Mouse (Mus musculus): ENCODE data around the gene Pdzd2. TPM values are rescaled to one million over a fixed set of nuclear protein-coding genes. Genes with fewer than 3 reads are reported as not detected.

Pdzd2 gene
- polyA plus RNA-seq, 1 experiment from 2014 or later, result 33.2 TPM

DNA sequence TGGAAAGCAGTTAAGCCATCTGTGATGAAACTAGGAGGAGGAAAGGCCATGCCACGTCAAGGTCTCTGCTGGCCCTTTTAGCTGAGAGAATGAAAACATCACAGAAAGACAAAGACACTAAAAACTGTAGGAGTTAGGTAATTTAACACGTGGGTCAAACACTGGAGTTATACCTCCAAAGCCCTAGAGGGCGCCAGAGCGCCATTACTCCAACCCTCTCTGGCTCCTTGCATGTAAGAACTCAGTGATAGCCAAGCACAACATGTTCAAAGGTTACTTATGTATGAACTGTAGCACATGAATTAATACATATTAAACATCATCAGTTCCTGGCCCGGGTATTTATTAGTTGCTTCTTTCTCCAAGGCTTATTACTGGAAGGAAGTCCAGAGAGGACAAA lies 359.2 kb downstream of the Pdzd2 start:
- no peaks in the 10 kb centered on the region for H3K9me3 ChIP-seq (ENCODE audit: control insufficient read depth, low read length)
- no peaks in the 10 kb centered on the region for H3K36me3 ChIP-seq (ENCODE audit: control insufficient read depth, insufficient read depth, low read length)
- no peaks in the 10 kb centered on the region for H3K27me3 ChIP-seq (ENCODE audit: control insufficient read depth, insufficient read depth, low read depth, low read length)
- H3K4me2 ChIP-seq (ENCODE audit: low read depth, low read length), result no peak overlapping the region
- H3K4me3 ChIP-seq (ENCODE audit: low read length), result no peak overlapping the region
- WGBS, result 59% methylated on average over 5 of the region's 5 CpGs
- H3K4me1 ChIP-seq (replicated peaks; ENCODE audit: control insufficient read depth, insufficient read depth, low read length), result peaks cover 12% of the 10 kb centered on the region
- no peak for ATAC-seq (ENCODE audit: low read depth)
- H3K27ac ChIP-seq (ENCODE audit: low read length), result no peak overlapping the region
- H3K9ac ChIP-seq (ENCODE audit: low read length), result no peak overlapping the region

DNA sequence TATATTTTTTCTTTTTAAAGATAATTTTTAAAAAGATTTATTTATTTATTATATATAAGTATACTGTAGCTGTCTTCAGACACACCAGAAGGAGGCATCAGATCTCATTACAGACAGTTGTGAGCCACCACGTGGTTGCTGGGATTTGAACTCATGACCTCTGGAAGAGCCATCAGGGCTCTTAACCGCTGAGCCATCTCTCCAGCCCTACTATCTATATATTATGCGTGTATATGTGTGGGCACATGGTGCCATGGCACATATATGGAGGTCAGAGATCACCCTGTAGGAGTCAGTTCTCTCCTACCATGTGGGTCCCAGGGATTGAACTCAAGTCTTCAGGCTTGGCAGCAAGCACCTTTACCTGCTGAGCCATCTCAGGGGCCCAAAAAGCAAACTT lies 359.7 kb downstream of the Pdzd2 start:
- Histone ChIP-seq H3K36me3 (ENCODE audit: control insufficient read depth, insufficient read depth, low read length) (no peaks in the 10 kb centered on the region), H3K27ac (ENCODE audit: low read length) (no peak overlapping the region), H3K4me2 (ENCODE audit: low read depth, low read length) (no peak overlapping the region), H3K4me3 (ENCODE audit: low read length) (no peak overlapping the region), H3K4me1 (replicated peaks; ENCODE audit: control insufficient read depth, insufficient read depth, low read length) (peaks cover 14% of the 10 kb centered on the region), H3K9ac (ENCODE audit: low read length) (no peak overlapping the region), H3K9me3 (ENCODE audit: control insufficient read depth, low read length) (no peaks in the 10 kb centered on the region), H3K27me3 (ENCODE audit: control insufficient read depth, insufficient read depth, low read depth, low read length) (no peaks in the 10 kb centered on the region)
- 88% methylated on average over 3 of the region's 3 CpGs for WGBS
- no peak for ATAC-seq (ENCODE audit: low read depth)

DNA sequence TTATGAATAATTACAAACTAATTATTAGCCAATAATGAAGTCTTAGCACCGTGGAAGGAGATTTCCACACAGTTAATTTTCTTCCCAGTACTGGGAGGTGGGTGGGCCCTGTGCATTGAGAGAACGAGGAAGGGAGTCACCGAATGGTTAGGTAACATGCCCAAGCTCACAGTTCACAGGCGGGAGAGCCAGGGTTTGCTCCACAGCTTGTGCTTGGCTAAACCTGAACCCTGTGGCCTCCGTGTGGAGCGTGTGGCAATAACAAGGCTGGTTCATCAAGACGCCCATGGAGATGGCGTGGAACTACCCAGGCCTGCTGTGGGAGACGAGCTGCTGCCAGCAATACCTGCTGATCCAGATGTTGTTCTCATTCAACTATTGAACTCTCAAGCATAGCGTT lies 361.9 kb downstream of the Pdzd2 start:
- Histone ChIP-seq H3K9ac (ENCODE audit: low read length) (no peak overlapping the region), H3K4me3 (ENCODE audit: low read length) (no peak overlapping the region), H3K36me3 (ENCODE audit: control insufficient read depth, insufficient read depth, low read length) (no peaks in the 10 kb centered on the region), H3K27me3 (ENCODE audit: control insufficient read depth, insufficient read depth, low read depth, low read length) (no peaks in the 10 kb centered on the region), H3K4me2 (ENCODE audit: low read depth, low read length) (no peak overlapping the region), H3K27ac (ENCODE audit: low read length) (no peak overlapping the region), H3K4me1 (replicated peaks; ENCODE audit: control insufficient read depth, insufficient read depth, low read length) (peaks cover 14% of the 10 kb centered on the region), H3K9me3 (ENCODE audit: control insufficient read depth, low read length) (no peaks in the 10 kb centered on the region)
- no peak for ATAC-seq (ENCODE audit: low read depth)
- 77% methylated on average over 10 of the region's 10 CpGs for WGBS

- Histone ChIP-seq H3K27ac (ENCODE audit: low read length) (no peak overlapping the region), H3K9ac (ENCODE audit: low read length) (peak overlapping the region; percentile 58; the same call in 1 of the 2 replicates), H3K4me1 (replicated peaks; ENCODE audit: control insufficient read depth, insufficient read depth, low read length) (peaks cover 14% of the 10 kb centered on the region), H3K36me3 (ENCODE audit: control insufficient read depth, insufficient read depth, low read length) (no peaks in the 10 kb centered on the region), H3K27me3 (ENCODE audit: control insufficient read depth, insufficient read depth, low read depth, low read length) (no peaks in the 10 kb centered on the region), H3K9me3 (ENCODE audit: control insufficient read depth, low read length) (no peaks in the 10 kb centered on the region), H3K4me3 (ENCODE audit: low read length) (no peak overlapping the region), H3K4me2 (ENCODE audit: low read depth, low read length) (peak overlapping the region; percentile 56; the same call in 1 of the 2 replicates)
- WGBS, result 44% methylated on average over 13 of the region's 13 CpGs
- ATAC-seq (ENCODE audit: low read depth), result no peak
These were observed 363.1 kb downstream of the Pdzd2 start for GRCm38 (mm10) chr15:12376491-12377069.

DNA sequence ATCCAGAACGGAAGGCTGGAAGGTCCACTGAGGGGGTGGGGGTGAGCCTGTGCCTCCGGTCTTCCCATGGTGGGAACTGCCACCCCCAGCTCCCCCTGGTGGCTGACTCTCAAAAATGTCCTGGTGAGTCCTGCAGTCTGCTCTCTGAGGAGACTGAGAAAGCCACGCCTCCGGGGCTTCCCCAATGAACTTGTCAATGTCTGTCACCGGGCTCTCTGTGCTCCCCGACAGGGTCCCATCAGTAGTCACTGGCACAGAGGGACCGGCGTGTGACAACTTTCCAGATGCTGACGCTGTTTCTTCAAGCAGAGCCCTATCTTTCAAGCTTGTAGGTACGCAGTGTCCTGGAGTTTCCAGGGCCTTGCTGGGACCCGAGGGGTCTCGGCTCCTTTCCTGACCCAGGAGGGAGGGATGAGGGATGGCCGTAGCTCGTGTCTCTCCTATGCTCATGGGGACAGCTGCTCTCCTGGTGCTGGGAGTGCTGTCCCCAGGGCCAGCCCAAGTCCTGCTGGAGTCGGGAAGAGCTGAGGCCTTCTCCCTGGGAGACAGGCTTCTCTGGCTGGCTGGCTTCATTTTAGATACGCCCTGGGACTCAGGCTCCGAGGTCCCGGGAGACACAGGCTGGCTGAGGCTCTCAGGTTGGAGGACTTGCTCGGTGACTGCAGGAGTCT lies 363.9 kb downstream of the Pdzd2 start:
- H3K4me3 ChIP-seq (ENCODE audit: low read length), result peak overlapping the region; percentile 43
- 8% methylated on average over 19 of the region's 19 CpGs for WGBS
- peak; percentile 92 for ATAC-seq (ENCODE audit: low read depth)
- peaks cover 14% of the 10 kb centered on the region for H3K4me1 ChIP-seq (replicated peaks; ENCODE audit: control insufficient read depth, insufficient read depth, low read length)
- H3K27ac ChIP-seq (ENCODE audit: low read length), result peak overlapping the region; percentile 50
- H3K4me2 ChIP-seq (ENCODE audit: low read depth, low read length), result peak overlapping the region; percentile 56
- no peaks in the 10 kb centered on the region for H3K9me3 ChIP-seq (ENCODE audit: control insufficient read depth, low read length)
- H3K27me3 ChIP-seq (ENCODE audit: control insufficient read depth, insufficient read depth, low read depth, low read length), result no peaks in the 10 kb centered on the region
- no peaks in the 10 kb centered on the region for H3K36me3 ChIP-seq (ENCODE audit: control insufficient read depth, insufficient read depth, low read length)
- H3K9ac ChIP-seq (ENCODE audit: low read length), result peak overlapping the region; percentile 58

- Histone ChIP-seq H3K27me3 (ENCODE audit: control insufficient read depth, insufficient read depth, low read depth, low read length) (no peaks in the 10 kb centered on the region), H3K4me3 (ENCODE audit: low read length) (peak overlapping the region; percentile 43), H3K9me3 (ENCODE audit: control insufficient read depth, low read length) (no peaks in the 10 kb centered on the region), H3K9ac (ENCODE audit: low read length) (peak overlapping the region; percentile 23), H3K36me3 (ENCODE audit: control insufficient read depth, insufficient read depth, low read length) (no peaks in the 10 kb centered on the region), H3K4me2 (ENCODE audit: low read depth, low read length) (peak overlapping the region; percentile 56), H3K4me1 (replicated peaks; ENCODE audit: control insufficient read depth, insufficient read depth, low read length) (peaks cover 14% of the 10 kb centered on the region), H3K27ac (ENCODE audit: low read length) (no peak overlapping the region)
- WGBS, result 62% methylated on average over 18 of the region's 18 CpGs
- no peak for ATAC-seq (ENCODE audit: low read depth)
These were observed 364.8 kb downstream of the Pdzd2 start for GRCm38 (mm10) chr15:12374916-12375315.

DNA sequence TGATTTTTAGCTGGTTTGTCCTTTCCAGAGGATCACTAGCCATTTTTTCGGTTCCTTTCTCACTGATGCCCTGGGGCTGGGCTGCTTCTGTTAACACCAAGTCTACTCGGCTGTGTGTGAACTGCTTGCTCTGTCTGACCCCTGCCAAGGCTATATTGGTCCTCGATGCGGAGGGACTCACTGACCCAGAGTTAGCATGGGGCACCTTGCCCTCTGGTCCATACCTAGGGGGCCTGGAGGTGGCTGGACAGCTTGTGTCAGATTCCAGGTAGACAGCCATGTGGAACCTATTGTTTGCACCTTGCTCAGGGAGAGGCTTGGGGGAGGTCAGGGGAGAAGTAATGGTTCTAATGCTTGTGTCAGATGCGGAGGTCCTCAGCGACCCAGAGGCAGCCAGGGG lies 365.8 kb downstream of the Pdzd2 start:
- no peak overlapping the region for H3K4me3 ChIP-seq (ENCODE audit: low read length)
- 82% methylated on average over 6 of the region's 6 CpGs for WGBS
- H3K27me3 ChIP-seq (ENCODE audit: control insufficient read depth, insufficient read depth, low read depth, low read length), result no peaks in the 10 kb centered on the region
- peaks cover 14% of the 10 kb centered on the region for H3K4me1 ChIP-seq (replicated peaks; ENCODE audit: control insufficient read depth, insufficient read depth, low read length)
- no peak overlapping the region for H3K4me2 ChIP-seq (ENCODE audit: low read depth, low read length)
- no peak for ATAC-seq (ENCODE audit: low read depth)
- no peaks in the 10 kb centered on the region for H3K36me3 ChIP-seq (ENCODE audit: control insufficient read depth, insufficient read depth, low read length)
- no peak overlapping the region for H3K27ac ChIP-seq (ENCODE audit: low read length)
- H3K9me3 ChIP-seq (ENCODE audit: control insufficient read depth, low read length), result no peaks in the 10 kb centered on the region
- no peak overlapping the region for H3K9ac ChIP-seq (ENCODE audit: low read length)

DNA sequence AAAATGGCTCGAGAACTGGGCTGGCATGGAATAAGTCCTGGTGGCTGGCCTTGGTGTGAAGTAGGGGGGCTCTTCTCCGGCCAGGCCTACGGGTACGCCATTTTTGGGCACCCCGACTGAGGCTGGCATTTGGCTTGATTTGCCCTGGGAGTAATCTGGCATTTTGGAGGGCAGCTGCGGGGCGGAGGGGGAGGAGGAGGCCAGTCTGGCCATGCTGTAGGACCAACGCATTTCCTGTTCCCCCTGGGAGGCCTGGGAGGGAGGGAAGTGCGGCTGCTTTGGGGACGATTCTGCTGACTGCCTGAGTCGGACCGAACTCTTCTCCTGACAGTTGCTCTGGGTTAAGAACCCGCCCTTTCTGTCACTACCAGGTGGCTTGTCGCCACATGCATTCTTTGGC lies 366.2 kb downstream of the Pdzd2 start:
- Histone ChIP-seq H3K9ac (ENCODE audit: low read length) (no peak overlapping the region), H3K36me3 (ENCODE audit: control insufficient read depth, insufficient read depth, low read length) (no peaks in the 10 kb centered on the region), H3K27ac (ENCODE audit: low read length) (no peak overlapping the region), H3K9me3 (ENCODE audit: control insufficient read depth, low read length) (no peaks in the 10 kb centered on the region), H3K4me2 (ENCODE audit: low read depth, low read length) (no peak overlapping the region), H3K4me3 (ENCODE audit: low read length) (no peak overlapping the region), H3K27me3 (ENCODE audit: control insufficient read depth, insufficient read depth, low read depth, low read length) (no peaks in the 10 kb centered on the region), H3K4me1 (replicated peaks; ENCODE audit: control insufficient read depth, insufficient read depth, low read length) (peaks cover 14% of the 10 kb centered on the region)
- 74% methylated on average over 14 of the region's 14 CpGs for WGBS
- ATAC-seq (ENCODE audit: low read depth), result no peak

- H3K4me2 ChIP-seq (ENCODE audit: low read depth, low read length), result no peak overlapping the region
- no peak overlapping the region for H3K9ac ChIP-seq (ENCODE audit: low read length)
- no peak overlapping the region for H3K4me3 ChIP-seq (ENCODE audit: low read length)
- H3K9me3 ChIP-seq (ENCODE audit: control insufficient read depth, low read length), result no peaks in the 10 kb centered on the region
- H3K27ac ChIP-seq (ENCODE audit: low read length), result no peak overlapping the region
- ATAC-seq (ENCODE audit: low read depth), result peak; percentile 41
- no peaks in the 10 kb centered on the region for H3K27me3 ChIP-seq (ENCODE audit: control insufficient read depth, insufficient read depth, low read depth, low read length)
- peaks cover 12% of the 10 kb centered on the region for H3K4me1 ChIP-seq (replicated peaks; ENCODE audit: control insufficient read depth, insufficient read depth, low read length)
- H3K36me3 ChIP-seq (ENCODE audit: control insufficient read depth, insufficient read depth, low read length), result no peaks in the 10 kb centered on the region
- 5% methylated on average over 8 of the region's 8 CpGs for WGBS
These were observed 368.5 kb downstream of the Pdzd2 start for GRCm38 (mm10) chr15:12371183-12371582.

Data from lung, embryonic 16.5 days (tissue).